In the genomic region with DNA sequence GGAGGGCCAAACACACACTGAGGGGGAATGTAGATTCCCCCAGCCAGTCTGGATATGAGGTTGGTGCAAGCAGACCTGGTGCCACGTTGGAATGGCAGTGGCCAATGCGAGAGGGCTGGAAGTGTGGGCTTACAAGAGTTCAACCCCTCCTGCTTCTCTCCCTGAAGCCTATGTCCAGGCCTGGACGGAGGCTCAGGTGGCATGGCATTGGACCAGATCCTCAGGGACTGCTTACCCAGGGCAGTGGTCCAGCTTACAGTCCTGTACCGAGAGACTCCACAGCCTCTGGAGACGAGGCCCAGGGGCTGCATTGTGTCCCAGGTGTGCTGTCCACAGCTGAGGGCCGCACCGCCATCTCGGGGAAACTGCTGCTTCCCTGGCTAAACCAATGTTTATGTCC, we compare ENCODE assay signal across 14 mouse cellular contexts.
"Had no signal": no experiment of that assay in that cellular context is flagged by ENCODE, and none has a peak within 500 bp of the region (broad histone marks: within the 10 kb centered on the region; RNA-seq: fewer than 3 reads in every experiment).

No protein-coding gene starts in this region.

- ATAC-seq: midbrain, embryonic 16.5 days had no signal

- DNase-seq: lung, adult 18-20 months; lung, embryonic 14.5 days; lung, postnatal 10 days; lung, postnatal 4 days; midbrain, embryonic 14.5 days; right cerebral cortex, postnatal 14 days; spleen, adult 18-20 months; thymus, adult 18-20 months; thymus, postnatal 14 days; thymus, postnatal 36 days had no signal

- H3K27ac ChIP-seq: midbrain, embryonic 10.5 days; midbrain, embryonic 12.5 days; neural tube, embryonic 12.5 days had no signal

- H3K4me3 ChIP-seq: midbrain, embryonic 10.5 days; midbrain, embryonic 12.5 days; neural tube, embryonic 12.5 days had no signal
